Mouse (Mus musculus) stomach, embryonic 15.5 days (tissue): ENCODE results near the gene Gas2l3. TPM values are rescaled to one million over a fixed set of nuclear protein-coding genes. Genes with fewer than 3 reads are reported as not detected.

Experiments
- ATAC-seq: fragments of 200-750 bp; cut with Nextera tagmentation; 2 replicates; pipeline ENCODE4 v1.8.0; 2017; ENCODE audit warnings: low read depth, moderate number of reproducible peaks, moderate TSS enrichment; ENCODE audit not compliant: insufficient read depth, low FRiP score
- H3K27ac ChIP-seq: fragments of 300-500 bp; sonication (generic); 2 replicates; pipeline ENCODE4 v1.5.1; 2015; ENCODE audit warnings: mild to moderate bottlenecking, inconsistent platforms
- H3K27me3 ChIP-seq: fragments of 300-500 bp; sonication (generic); replicated peaks from 2 replicates; pipeline ENCODE4 v1.6.1; 2015; ENCODE audit warnings: inconsistent platforms
- H3K36me3 ChIP-seq: fragments of 300-500 bp; sonication (generic); 2 replicates; pipeline ENCODE4 v1.6.1; 2015; ENCODE audit warnings: inconsistent platforms
- H3K4me1 ChIP-seq: fragments of 300-500 bp; sonication (generic); 2 replicates; pipeline ENCODE4 v1.6.1; 2015; ENCODE audit warnings: inconsistent platforms
- H3K4me2 ChIP-seq: fragments of 300-500 bp; sonication (generic); 2 replicates; pipeline ENCODE4 v1.6.1; 2015; ENCODE audit warnings: mild to moderate bottlenecking, inconsistent platforms
- H3K4me3 ChIP-seq: fragments of 300-500 bp; sonication (generic); replicated peaks from 2 replicates; pipeline ENCODE4 v1.5.1; 2015; ENCODE audit warnings: inconsistent platforms
- H3K9ac ChIP-seq: fragments of 300-500 bp; sonication (generic); 2 replicates; pipeline ENCODE4 v1.6.1; 2015; ENCODE audit warnings: inconsistent platforms
- H3K9me3 ChIP-seq: fragments of 300-500 bp; sonication (generic); 2 replicates; pipeline ENCODE4 v1.6.1; 2016; ENCODE audit warnings: inconsistent platforms
- WGBS: fragments of 180-500 bp; shearing (Covaris S2); methylation state at CpG from one replicate; pipeline ENCODE4 v1.1.7; 2015; 5-methylcytosine and 5-hydroxymethylcytosine counted together
- polyA plus RNA-seq: library from polyadenylated mRNA; unstranded; fragments of >200 nt; fragmentation: Nextera tagmentation; extraction: Ambion mirVana; gene quantifications from 2 replicates; pipeline ENCODE4 v1.2.1, GENCODE M21; 2015

Gene Gas2l3
- 14.3 and 15.6 TPM in 2 replicates for polyA plus RNA-seq

DNA sequence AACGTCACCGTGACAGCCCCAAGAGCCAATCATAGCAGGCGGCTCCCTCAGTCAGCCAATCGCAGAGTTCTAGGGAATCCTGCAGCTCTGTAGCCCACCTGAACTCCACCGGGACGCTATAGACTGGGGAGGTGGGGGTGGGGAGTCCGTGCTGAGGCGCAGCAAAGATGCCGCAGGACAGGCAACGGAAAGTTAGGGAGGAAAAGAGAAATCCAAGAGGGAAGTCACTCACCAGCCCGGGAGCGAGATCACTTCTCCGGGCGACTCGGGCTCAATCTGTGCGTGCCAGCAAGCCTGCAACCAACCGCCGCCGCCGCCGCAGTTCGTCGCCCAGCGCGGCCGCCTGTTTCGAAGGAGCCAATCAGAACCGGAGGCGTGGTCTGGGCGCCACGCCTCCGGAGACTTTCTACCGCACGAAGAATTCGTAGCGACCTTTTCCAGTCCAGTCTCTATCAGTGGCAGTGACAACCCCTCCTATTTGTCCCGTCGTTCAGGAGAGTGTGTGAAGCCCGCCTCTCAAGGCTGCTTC is at the start of gene Gas2l3:
TSS of gene Gas2l3 (minus strand) at position 345 of the 529 bp plus-strand sequence.
- no peaks in the 10 kb centered on the region for H3K27me3 ChIP-seq
- WGBS = under 1% methylated on average over 39 of the region's 39 CpGs

DNA sequence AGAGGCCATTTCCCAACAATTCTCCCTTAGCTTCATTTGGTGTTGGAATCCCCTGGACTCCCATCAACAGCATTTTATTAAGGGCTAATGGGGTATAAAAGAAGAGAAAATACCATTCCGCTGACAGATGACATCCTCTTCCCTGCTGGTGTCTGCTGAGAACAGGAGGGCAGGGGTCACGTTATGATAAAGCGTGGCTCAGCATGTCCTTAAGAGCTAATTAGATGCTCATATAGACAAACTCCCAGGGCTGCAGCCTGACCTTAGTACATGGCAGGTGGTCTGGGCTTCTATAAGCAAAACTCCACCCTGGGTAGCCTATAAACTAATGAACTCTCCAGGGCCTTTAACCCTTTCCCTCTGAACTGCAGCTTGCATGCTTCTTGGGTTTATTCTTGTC is 47.6 kb upstream of the Gas2l3 start:
- WGBS = 33% methylated on average over 3 of the region's 3 CpGs
- Histone ChIP-seq H3K4me3 (no peak overlapping the region), H3K4me2 (no peak overlapping the region), H3K9ac (no peak overlapping the region), H3K36me3 (no peaks in the 10 kb centered on the region), H3K4me1 (no peaks in the 10 kb centered on the region), H3K27me3 (no peaks in the 10 kb centered on the region), H3K9me3 (no peaks in the 10 kb centered on the region), H3K27ac (no peak overlapping the region)
- no peak for ATAC-seq

More for the DNA sequence above, at the start of gene Gas2l3:
- Histone ChIP-seq H3K27ac (peak within 1 kb of the TSS; percentile 72), H3K4me1 (peaks cover 4% of the 10 kb centered on the region; the same call in 1 of the 2 replicates), H3K4me2 (peak within 1 kb of the TSS; percentile 81), H3K4me3 (peak within 1 kb of the TSS; percentile 63), H3K9ac (peak within 1 kb of the TSS; percentile 50), H3K9me3 (no peaks in the 10 kb centered on the region), H3K36me3 (no peaks in the 10 kb centered on the region)
- peak; percentile 94 for ATAC-seq

- no peaks in the 10 kb centered on the region for H3K4me1 ChIP-seq
- H3K27me3 ChIP-seq = no peaks in the 10 kb centered on the region
- H3K4me2 ChIP-seq = no peak overlapping the region
- no peak for ATAC-seq
- no peak overlapping the region for H3K9ac ChIP-seq
- no peaks in the 10 kb centered on the region for H3K9me3 ChIP-seq
- no peak overlapping the region for H3K27ac ChIP-seq
- H3K4me3 ChIP-seq = no peak overlapping the region
- no peaks in the 10 kb centered on the region for H3K36me3 ChIP-seq
- WGBS = 81% methylated on average over 3 of the region's 3 CpGs
These were observed 46.5 kb upstream of the Gas2l3 start for GRCm38 (mm10) chr10:89490250-89490649.

DNA sequence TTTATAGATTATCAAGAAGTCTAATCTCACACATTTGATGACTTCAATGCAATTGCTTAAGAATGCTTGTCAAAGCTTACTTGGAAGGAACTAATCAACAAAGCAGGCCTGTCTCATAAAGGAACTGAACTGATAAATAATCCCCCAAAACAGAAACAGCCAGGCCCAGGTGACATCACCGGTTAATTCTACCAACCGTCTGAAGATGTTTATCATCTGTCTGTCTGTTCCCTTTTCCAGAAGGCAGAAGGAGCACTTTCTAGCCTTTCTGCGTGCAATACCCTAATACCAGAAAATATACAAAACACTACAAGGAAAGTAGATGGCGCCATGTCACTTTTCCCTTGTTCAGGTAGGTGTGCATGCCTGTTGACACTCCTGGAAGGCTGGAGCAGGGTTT is 45.7 kb upstream of the Gas2l3 start:
- H3K27me3 ChIP-seq = no peaks in the 10 kb centered on the region
- no peaks in the 10 kb centered on the region for H3K9me3 ChIP-seq
- 60% methylated on average over 4 of the region's 4 CpGs for WGBS
- H3K36me3 ChIP-seq = no peaks in the 10 kb centered on the region
- ATAC-seq = no peak
- H3K4me1 ChIP-seq = no peaks in the 10 kb centered on the region
- H3K9ac ChIP-seq = no peak overlapping the region
- H3K27ac ChIP-seq = no peak overlapping the region
- no peak overlapping the region for H3K4me2 ChIP-seq
- H3K4me3 ChIP-seq = no peak overlapping the region

DNA sequence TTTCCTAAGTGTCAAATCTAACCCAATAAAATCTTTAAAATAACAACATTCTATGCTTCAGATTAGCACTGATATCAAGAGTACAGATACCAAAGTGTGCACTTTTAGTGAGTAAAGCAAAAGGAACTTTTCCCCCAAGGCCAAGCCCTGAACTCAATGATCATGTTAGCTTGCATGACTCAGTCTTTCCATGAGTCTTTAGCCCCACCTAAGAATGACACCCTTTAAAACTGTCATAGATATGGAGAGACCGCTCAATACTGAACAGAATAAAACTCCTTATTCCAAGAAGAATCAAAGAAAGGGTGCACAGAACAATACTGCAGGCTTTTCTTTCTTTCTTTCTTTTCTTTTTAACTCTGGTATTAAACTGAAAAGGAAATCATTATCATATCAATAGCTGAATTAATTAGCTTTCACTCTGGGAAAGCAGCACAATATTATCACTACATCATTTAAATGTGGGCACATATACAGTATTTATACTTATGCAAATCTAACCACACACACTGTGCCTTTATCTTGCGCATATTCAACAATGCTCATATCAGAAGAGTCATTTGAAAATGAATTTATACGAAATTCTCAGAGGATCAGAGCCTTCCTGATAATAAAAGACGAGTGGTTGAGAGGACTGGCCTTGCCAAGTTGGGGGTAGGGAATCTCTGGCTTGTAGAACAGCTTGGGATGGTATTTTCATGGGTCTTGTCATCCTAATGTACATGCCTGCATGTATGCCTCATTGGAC is 43.4 kb upstream of the Gas2l3 start:
- 68% methylated on average over 4 of the region's 4 CpGs for WGBS
- no peak overlapping the region for H3K4me3 ChIP-seq
- no peak overlapping the region for H3K27ac ChIP-seq
- H3K27me3 ChIP-seq = no peaks in the 10 kb centered on the region
- H3K4me1 ChIP-seq = no peaks in the 10 kb centered on the region
- no peaks in the 10 kb centered on the region for H3K9me3 ChIP-seq
- H3K4me2 ChIP-seq = no peak overlapping the region
- H3K36me3 ChIP-seq = no peaks in the 10 kb centered on the region
- no peak overlapping the region for H3K9ac ChIP-seq
- ATAC-seq = no peak

DNA sequence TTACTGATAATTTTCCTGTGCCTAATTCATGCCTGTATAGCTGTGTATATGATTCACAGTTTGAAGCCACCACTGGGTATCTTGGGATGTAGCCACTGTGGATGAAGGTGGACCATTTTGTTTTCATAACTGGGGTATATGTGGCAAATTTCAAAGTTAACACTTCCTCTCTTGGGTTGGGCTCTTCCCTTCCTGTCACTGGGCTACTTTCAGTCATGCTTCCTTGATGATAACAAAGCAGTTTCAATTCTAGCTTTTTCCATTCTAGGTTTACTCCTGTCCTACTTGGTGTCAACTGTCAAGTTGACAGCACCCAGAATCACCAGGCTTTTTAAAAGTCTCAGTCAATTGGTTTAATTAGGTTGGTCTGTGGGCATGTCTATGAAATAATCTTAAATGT is 41.1 kb upstream of the Gas2l3 start:
- no peaks in the 10 kb centered on the region for H3K4me1 ChIP-seq
- ATAC-seq = no peak
- no peaks in the 10 kb centered on the region for H3K36me3 ChIP-seq
- no peak overlapping the region for H3K9ac ChIP-seq
- H3K9me3 ChIP-seq = no peaks in the 10 kb centered on the region
- H3K27ac ChIP-seq = no peak overlapping the region
- no peak overlapping the region for H3K4me3 ChIP-seq
- H3K4me2 ChIP-seq = no peak overlapping the region
- H3K27me3 ChIP-seq = no peaks in the 10 kb centered on the region

DNA sequence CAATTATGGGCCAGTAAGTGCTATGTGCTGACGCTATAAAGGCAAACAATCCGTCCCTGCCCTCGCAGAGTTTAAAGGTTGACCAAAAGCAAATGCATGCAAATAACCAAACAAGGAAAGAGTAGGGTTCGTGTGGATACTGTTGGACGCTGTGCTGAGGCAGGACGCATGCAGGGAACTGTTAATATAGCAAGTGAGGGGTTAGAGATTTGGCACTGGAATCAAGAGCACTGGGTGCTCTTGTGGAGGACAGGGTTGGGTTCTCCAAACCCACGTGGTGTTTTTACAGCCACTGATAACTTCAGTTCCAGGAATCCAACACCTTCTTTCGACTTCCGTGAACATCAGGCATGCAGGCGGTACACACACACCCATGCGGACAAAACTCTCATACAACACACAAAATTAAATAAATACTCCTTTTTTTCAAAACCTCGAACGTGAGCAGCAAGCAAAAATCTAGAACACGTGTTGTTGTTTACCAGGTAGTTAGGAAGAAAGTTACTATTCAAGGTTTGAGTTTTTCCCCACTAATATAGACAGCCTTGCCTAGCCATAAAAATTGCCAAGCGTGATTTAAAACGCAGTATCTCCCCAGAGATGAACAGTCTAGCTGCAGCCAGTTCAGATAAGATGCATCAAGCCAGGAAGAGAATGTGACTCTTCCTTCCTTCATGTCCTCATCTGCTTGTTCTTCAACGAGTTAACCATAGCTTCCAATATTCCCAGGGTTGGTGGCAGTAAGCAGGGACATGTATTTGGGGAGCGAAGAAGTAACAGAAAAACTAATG is 40.2 kb upstream of the Gas2l3 start:
- H3K4me2 ChIP-seq = no peak overlapping the region
- no peak overlapping the region for H3K27ac ChIP-seq
- H3K9ac ChIP-seq = no peak overlapping the region

DNA sequence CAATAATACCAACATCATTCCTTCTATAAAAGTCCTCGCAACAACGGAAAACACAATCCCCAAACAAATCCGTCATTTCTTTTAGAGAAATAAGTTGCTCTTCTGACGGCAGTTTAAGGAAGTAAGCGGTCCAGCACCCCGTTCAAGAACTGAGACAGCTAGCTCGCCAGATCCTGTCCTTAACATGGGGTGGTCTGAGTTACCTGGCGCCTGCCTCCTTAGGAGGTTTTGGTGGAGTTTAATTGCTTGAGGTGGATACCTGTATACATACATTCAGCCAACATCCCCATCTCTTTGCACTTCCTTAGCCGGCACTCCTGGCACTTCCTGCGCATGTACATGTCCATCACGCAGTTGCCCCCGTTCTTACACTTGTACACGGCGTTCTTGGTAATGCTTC is 39.3 kb upstream of the Gas2l3 start:
- 83% methylated on average over 14 of the region's 14 CpGs for WGBS

More for the DNA sequence above, 40.2 kb upstream of the Gas2l3 start:
- no peaks in the 10 kb centered on the region for H3K9me3 ChIP-seq
- no peak for ATAC-seq
- H3K27me3 ChIP-seq = no peaks in the 10 kb centered on the region
- H3K36me3 ChIP-seq = no peaks in the 10 kb centered on the region
- no peaks in the 10 kb centered on the region for H3K4me1 ChIP-seq
- no peak overlapping the region for H3K4me3 ChIP-seq
- 71% methylated on average over 18 of the region's 18 CpGs for WGBS

DNA sequence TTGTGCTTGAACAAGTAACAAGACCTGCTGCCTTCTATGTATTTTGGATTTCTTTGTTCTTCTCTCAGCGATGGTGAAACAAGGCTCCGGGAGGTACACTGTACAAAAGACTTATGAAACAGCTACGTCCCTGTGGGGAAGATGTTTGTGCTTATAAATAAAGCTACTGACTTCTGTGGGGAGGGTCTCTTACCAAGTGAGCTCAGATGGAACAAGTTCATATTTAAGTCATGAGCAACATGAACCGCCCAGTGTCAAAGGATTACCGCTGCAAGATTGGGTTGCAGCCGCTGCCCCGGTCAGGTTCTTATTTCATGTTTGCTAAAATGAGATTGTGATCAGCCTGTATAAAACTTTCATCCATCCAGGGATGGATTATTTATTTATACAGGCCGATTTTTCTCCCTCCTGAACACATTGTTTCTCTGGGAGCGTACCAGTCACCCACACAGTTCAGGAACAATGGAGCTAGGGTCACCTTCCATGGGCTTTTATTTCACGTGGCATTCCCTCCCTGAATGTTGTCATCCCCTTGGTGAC is 38.4 kb upstream of the Gas2l3 start:
- Histone ChIP-seq H3K36me3 (no peaks in the 10 kb centered on the region), H3K4me3 (no peak overlapping the region), H3K4me1 (no peaks in the 10 kb centered on the region), H3K9ac (no peak overlapping the region), H3K27ac (no peak overlapping the region), H3K27me3 (no peaks in the 10 kb centered on the region), H3K9me3 (no peaks in the 10 kb centered on the region), H3K4me2 (no peak overlapping the region)
- ATAC-seq = no peak
- 67% methylated on average over 10 of the region's 10 CpGs for whole genome bisulfite sequencing

More for the DNA sequence above, 39.3 kb upstream of the Gas2l3 start:
- no peak for ATAC-seq
- H3K4me1 ChIP-seq = no peaks in the 10 kb centered on the region
- no peak overlapping the region for H3K27ac ChIP-seq
- H3K27me3 ChIP-seq = no peaks in the 10 kb centered on the region
- no peak overlapping the region for H3K9ac ChIP-seq
- H3K4me2 ChIP-seq = no peak overlapping the region
- H3K36me3 ChIP-seq = no peaks in the 10 kb centered on the region
- no peak overlapping the region for H3K4me3 ChIP-seq
- no peaks in the 10 kb centered on the region for H3K9me3 ChIP-seq

GRCm38 (mm10) chr10:89481638-89482037 is 37.9 kb upstream of the Gas2l3 start:
- no peaks in the 10 kb centered on the region for H3K9me3 ChIP-seq
- no peak overlapping the region for H3K4me2 ChIP-seq
- WGBS = 62% methylated on average over 7 of the region's 7 CpGs
- no peaks in the 10 kb centered on the region for H3K4me1 ChIP-seq
- H3K27ac ChIP-seq = no peak overlapping the region
- no peaks in the 10 kb centered on the region for H3K36me3 ChIP-seq
- no peak overlapping the region for H3K9ac ChIP-seq
- H3K4me3 ChIP-seq = no peak overlapping the region
- no peaks in the 10 kb centered on the region for H3K27me3 ChIP-seq
- ATAC-seq = no peak

- H3K9ac ChIP-seq = no peak overlapping the region
- no peak overlapping the region for H3K27ac ChIP-seq
- no peak for ATAC-seq
- no peaks in the 10 kb centered on the region for H3K36me3 ChIP-seq
- H3K27me3 ChIP-seq = no peaks in the 10 kb centered on the region
- 86% methylated on average over 8 of the region's 8 CpGs for WGBS
- no peaks in the 10 kb centered on the region for H3K9me3 ChIP-seq
- H3K4me1 ChIP-seq = no peaks in the 10 kb centered on the region
- H3K4me2 ChIP-seq = no peak overlapping the region
- H3K4me3 ChIP-seq = no peak overlapping the region
These were observed 35.0 kb upstream of the Gas2l3 start for GRCm38 (mm10) chr10:89478766-89479165.
